Mouse (Mus musculus) limb, embryonic 11.5 days (tissue): ENCODE measurements at regions not wholly inside any gene's neighbourhood (a gene's known extent, or its start where the extent isn't known, plus 50 kb on each side); places are given as distances from the start of the nearest gene placed in this dataset.
A peak's percentile ranks its signal among the peaks of the same experiment; 100 is the strongest.

ENCODE experiments used
- ATAC-seq: fragments of 200-750 bp; cut with Nextera tagmentation; 2 replicates; pipeline ENCODE4 v1.8.0; 2017; ENCODE audit warnings: low read depth; ENCODE audit not compliant: insufficient number of reproducible peaks, low FRiP score, low TSS enrichment
- DNase-seq: peaks from one replicate; pipeline ENCODE4 v3.0.0-alpha.2; 2015; ENCODE audit warnings: low spot score
- H3K27ac ChIP-seq: fragments of 300-500 bp; sonication (generic); replicated peaks from 2 replicates; pipeline ENCODE4 v1.5.1; 2014; ENCODE audit warnings: low read depth, mild to moderate bottlenecking, low read length
- H3K27me3 ChIP-seq: fragments of 300-500 bp; sonication (generic); 2 replicates; pipeline ENCODE4 v1.6.1; 2014; ENCODE audit warnings: mild to moderate bottlenecking, low read length, mixed read lengths; ENCODE audit not compliant: control insufficient read depth, insufficient read depth
- H3K36me3 ChIP-seq: fragments of 300-500 bp; sonication (generic); 2 replicates; pipeline ENCODE4 v1.6.1; 2014; ENCODE audit warnings: mild to moderate bottlenecking, low read length, moderate library complexity, mixed read lengths; ENCODE audit not compliant: control insufficient read depth, insufficient read depth
- H3K4me1 ChIP-seq: fragments of 300-500 bp; sonication (generic); 2 replicates; pipeline ENCODE4 v1.6.1; 2014; ENCODE audit warnings: low read length, mixed read lengths; ENCODE audit not compliant: control insufficient read depth, insufficient read depth
- H3K4me2 ChIP-seq: fragments of 300-500 bp; sonication (generic); 2 replicates; pipeline ENCODE4 v1.6.1; 2014; ENCODE audit warnings: low read depth, mild to moderate bottlenecking, moderate library complexity; ENCODE audit not compliant: severe bottlenecking
- H3K4me3 ChIP-seq: fragments of 300-500 bp; sonication (generic); 2 replicates; pipeline ENCODE4 v1.5.1; 2014; ENCODE audit warnings: low read depth, low read length
- H3K9ac ChIP-seq: fragments of 300-500 bp; sonication (generic); 2 replicates; pipeline ENCODE4 v1.6.1; 2014; ENCODE audit warnings: mild to moderate bottlenecking, low read length
- H3K9me3 ChIP-seq: fragments of 300-500 bp; sonication (generic); 2 replicates; pipeline ENCODE4 v1.6.1; 2016; ENCODE audit warnings: low read length; ENCODE audit not compliant: control insufficient read depth
- WGBS: fragments of 180-500 bp; shearing (Covaris S2); extraction: QIAGEN DNeasy Blood & Tissue Kit; methylation state at CpG from one replicate; pipeline ENCODE4 v1.1.7; 2014; 5-methylcytosine and 5-hydroxymethylcytosine counted together

DNA sequence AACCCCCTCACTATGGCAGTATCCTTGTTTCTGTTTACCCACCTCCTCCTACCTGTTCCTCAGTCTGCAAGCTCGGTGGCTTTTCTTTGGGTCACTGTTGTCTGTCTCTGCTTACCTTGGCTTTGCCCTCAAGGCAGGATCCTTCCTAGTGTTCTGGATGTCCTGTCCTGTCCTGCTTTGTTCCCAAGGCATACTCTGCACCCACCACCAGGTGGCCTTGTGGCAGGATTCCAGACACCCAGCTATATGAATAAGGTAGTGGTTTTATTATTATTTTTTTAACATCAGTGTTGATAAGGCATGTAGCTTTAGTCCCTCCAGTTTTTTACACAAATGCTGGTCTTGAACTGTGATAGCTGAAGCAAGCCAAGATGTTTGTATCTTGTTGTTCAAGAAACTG, 478.7 kb downstream of the 1700129C05Rik start:
- no peak overlapping the region for H3K9ac ChIP-seq
- H3K27me3 ChIP-seq, result no peaks in the 10 kb centered on the region
- no peak overlapping the region for H3K4me2 ChIP-seq
- DNase-seq (no peak), ATAC-seq (no peak)
- no peak overlapping the region for H3K4me3 ChIP-seq
- no peaks in the 10 kb centered on the region for H3K9me3 ChIP-seq
- H3K36me3 ChIP-seq, result no peaks in the 10 kb centered on the region
- 9% methylated on average over 1 of the region's 1 CpGs for WGBS
- H3K27ac ChIP-seq, result no peak overlapping the region
- peaks cover 7% of the 10 kb centered on the region; the same call in 1 of the 2 replicates for H3K4me1 ChIP-seq

DNA sequence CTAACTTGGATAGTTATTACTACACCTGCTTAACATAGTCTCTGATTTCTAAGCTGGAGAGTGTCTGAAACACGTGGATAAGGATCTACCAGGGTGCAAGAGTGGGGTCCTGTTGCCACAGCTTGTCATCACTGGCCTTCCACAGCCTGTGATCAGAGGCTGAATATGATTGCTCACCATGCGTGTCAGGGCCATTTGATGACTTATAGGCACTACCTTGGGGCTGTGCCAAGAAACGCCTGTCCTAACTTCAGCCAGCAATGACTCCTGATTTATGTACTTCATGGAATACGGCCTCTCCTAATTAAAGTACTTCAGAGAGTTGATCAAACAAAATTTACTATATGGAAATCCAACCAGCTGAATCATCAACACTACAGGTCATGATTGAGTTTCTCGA, 480.1 kb downstream of the 1700129C05Rik start:
- Histone ChIP-seq H3K9ac (no peak overlapping the region), H3K36me3 (no peaks in the 10 kb centered on the region), H3K27me3 (no peaks in the 10 kb centered on the region), H3K4me3 (no peak overlapping the region), H3K27ac (no peak overlapping the region), H3K4me2 (no peak overlapping the region), H3K4me1 (peaks cover 7% of the 10 kb centered on the region; the same call in 1 of the 2 replicates), H3K9me3 (no peaks in the 10 kb centered on the region)
- 58% methylated on average over 5 of the region's 5 CpGs for WGBS
- DNase-seq (no peak), ATAC-seq (no peak)

DNA sequence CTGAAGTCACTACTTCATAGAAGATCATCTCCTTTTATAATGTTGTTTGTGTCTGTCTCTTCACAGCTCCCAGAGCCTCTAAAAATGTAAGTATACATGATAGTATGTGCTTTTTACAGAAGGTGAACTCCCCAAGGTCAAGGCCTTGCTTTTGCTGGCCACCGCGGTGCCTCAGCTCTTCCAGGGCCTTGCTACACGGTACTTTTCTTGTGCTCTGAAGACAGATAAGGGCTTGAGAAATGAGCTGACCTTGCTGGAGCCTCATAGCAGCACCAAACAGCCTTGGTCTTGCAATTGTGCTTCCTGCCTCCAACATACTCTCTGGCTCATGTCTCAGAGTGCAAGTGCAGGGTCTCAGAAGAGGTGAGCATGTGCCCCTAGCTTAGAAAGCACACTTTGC, 481.3 kb downstream of the 1700129C05Rik start:
- no peak overlapping the region for H3K4me3 ChIP-seq
- H3K27me3 ChIP-seq, result no peaks in the 10 kb centered on the region
- H3K36me3 ChIP-seq, result no peaks in the 10 kb centered on the region
- H3K4me1 ChIP-seq, result peaks cover 16% of the 10 kb centered on the region
- H3K4me2 ChIP-seq, result no peak overlapping the region
- ATAC-seq, result no peak
- no peak overlapping the region for H3K27ac ChIP-seq
- 78% methylated on average over 3 of the region's 3 CpGs for WGBS
- H3K9me3 ChIP-seq, result no peaks in the 10 kb centered on the region
- H3K9ac ChIP-seq, result no peak overlapping the region
- DNase-seq, result no peak

DNA sequence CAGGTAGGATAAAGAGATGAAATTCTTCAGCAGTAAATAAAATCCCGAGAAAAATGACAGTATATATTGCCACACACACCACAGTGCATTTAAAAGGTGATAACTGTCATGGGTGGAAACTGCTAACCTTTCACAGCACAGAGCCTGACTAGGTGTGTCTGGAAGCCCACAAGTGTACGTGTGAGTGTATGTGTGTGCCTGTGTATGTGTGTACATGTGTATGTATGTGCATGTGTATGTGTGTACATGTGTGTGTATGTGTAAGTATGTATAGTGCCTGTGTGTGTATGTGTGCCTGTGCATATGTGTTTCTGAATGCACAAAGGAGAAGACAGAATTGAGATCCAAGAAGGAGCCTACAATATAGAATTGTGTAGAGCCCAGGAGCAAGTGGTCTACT, 485.4 kb downstream of the 1700129C05Rik start:
- DNase-seq, result no peak
- Histone ChIP-seq H3K36me3 (no peaks in the 10 kb centered on the region), H3K4me1 (peaks cover 15% of the 10 kb centered on the region), H3K27ac (peak overlapping the region; percentile 78), H3K4me3 (no peak overlapping the region), H3K4me2 (no peak overlapping the region), H3K27me3 (no peaks in the 10 kb centered on the region), H3K9ac (no peak overlapping the region), H3K9me3 (no peaks in the 10 kb centered on the region)
- WGBS, result 43% methylated on average over 2 of the region's 2 CpGs
- no peak for ATAC-seq

DNA sequence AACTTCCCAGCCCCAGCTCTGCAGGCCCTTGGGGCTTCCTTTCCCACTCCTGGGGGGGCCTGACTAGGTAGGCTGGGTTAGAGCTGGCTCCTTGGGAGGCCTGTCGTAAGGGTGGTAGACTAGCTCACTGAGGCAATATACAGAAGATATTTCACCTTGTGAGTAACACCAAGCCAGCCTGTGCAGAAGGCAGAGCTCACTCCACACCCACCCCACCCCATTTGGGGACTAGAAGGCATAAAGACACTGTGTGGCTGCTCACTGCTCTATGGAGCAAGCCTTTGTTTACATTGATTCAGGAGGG, 485.8 kb downstream of the 1700129C05Rik start:
- DNase-seq (peak; percentile 55), ATAC-seq (peak; percentile 70; the same call in 1 of the 2 replicates)
- no peak overlapping the region for H3K4me2 ChIP-seq
- peak overlapping the region; percentile 78 for H3K27ac ChIP-seq
- H3K4me3 ChIP-seq, result no peak overlapping the region
- H3K4me1 ChIP-seq, result peaks cover 15% of the 10 kb centered on the region
- 0% methylated on average over 1 of the region's 1 CpGs for WGBS
- no peaks in the 10 kb centered on the region for H3K27me3 ChIP-seq
- H3K9me3 ChIP-seq, result no peaks in the 10 kb centered on the region
- H3K9ac ChIP-seq, result no peak overlapping the region
- no peaks in the 10 kb centered on the region for H3K36me3 ChIP-seq

DNA sequence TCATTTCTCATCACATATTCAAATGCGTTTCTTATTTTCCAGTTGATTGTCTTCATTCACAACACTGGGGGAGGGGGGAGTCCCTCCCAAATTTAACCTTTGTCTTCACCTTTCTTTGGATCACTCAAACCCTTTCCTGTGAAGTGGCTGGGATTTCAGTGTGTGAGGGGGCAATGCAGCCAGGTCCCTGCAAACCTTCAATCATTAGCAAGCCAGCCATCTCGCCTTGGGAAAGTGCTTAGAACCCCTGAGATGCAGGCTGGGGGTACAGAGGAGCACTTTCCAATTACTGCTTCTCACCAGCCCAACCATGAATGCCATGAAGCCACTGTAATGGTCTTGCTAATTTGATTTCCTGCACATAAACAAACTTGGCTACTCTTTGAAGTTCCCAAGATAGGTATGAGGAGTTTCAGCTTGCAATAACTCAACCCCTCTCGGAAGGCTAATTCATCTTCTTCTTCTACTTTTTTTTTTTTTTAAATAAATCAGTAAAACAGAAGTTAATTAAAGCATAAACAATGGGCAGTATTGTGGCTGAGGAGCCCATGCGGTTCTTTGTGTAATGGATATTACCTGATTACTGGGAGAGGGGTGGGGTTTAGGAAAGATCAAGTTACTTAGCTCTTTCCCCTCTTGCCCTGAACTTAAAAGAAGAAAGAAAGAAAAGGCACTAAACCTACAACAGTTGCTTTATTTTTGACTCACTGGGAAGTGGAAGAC, 486.3 kb downstream of the 1700129C05Rik start:
- peak; percentile 58 for DNase-seq
- 3% methylated on average over 4 of the region's 4 CpGs for WGBS
- Histone ChIP-seq H3K4me2 (no peak overlapping the region), H3K9me3 (no peaks in the 10 kb centered on the region), H3K27ac (peak overlapping the region; percentile 78), H3K9ac (no peak overlapping the region), H3K27me3 (no peaks in the 10 kb centered on the region), H3K4me3 (no peak overlapping the region), H3K4me1 (peaks cover 15% of the 10 kb centered on the region), H3K36me3 (no peaks in the 10 kb centered on the region)
- ATAC-seq, result peak; percentile 72; the same call in 1 of the 2 replicates

DNA sequence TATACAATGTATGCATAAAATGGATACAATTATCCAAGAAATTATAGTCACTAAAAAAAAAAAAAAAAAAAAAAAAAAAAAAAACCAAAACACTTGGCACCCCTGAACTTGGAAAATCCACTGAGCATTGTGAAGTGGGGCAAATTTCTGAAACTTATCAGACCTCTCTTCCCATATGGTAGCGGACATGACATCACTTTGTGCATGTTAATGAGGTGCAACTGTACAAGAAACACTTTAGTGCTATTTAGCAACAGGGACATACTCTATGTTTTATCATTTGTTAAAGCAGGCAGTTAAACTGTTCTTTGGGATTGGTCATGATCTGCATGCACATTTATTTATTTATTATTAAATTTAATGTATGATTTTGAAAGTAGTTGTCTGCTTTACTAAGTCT, 489.7 kb downstream of the 1700129C05Rik start:
- H3K9me3 ChIP-seq, result no peaks in the 10 kb centered on the region
- no peak overlapping the region for H3K9ac ChIP-seq
- ATAC-seq (no peak), DNase-seq (no peak)
- H3K27me3 ChIP-seq, result no peaks in the 10 kb centered on the region
- H3K4me3 ChIP-seq, result no peak overlapping the region
- WGBS, result 92% methylated on average over 1 of the region's 1 CpGs
- no peak overlapping the region for H3K4me2 ChIP-seq
- no peak overlapping the region for H3K27ac ChIP-seq
- H3K4me1 ChIP-seq, result peaks cover 15% of the 10 kb centered on the region
- no peaks in the 10 kb centered on the region for H3K36me3 ChIP-seq

DNA sequence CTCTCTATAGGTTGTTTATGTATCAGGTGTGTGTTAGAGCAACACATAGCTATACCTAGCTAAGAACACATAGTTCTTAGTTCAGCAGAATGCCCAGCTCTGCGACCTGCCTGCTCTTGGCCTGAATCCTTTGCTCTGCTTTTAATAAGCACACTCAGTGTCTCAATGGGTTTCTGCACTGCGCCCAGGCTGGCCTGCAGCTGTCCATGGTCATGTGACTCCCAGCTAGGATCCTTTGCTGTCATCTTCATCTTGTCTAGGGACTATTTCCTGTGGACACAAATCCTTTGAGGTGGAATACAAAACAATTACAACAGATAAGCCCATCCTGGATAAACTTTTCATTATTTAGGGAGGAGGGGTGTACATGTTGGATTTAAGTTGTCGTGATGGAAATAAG, 490.7 kb downstream of the 1700129C05Rik start:
- no peak overlapping the region for H3K27ac ChIP-seq
- WGBS, result 59% methylated on average over 3 of the region's 3 CpGs
- H3K9ac ChIP-seq, result no peak overlapping the region
- H3K4me2 ChIP-seq, result no peak overlapping the region
- H3K27me3 ChIP-seq, result no peaks in the 10 kb centered on the region
- H3K4me3 ChIP-seq, result no peak overlapping the region
- DNase-seq (no peak), ATAC-seq (no peak)
- H3K36me3 ChIP-seq, result no peaks in the 10 kb centered on the region
- no peaks in the 10 kb centered on the region for H3K9me3 ChIP-seq
- H3K4me1 ChIP-seq, result peaks cover 11% of the 10 kb centered on the region; the same call in 1 of the 2 replicates

DNA sequence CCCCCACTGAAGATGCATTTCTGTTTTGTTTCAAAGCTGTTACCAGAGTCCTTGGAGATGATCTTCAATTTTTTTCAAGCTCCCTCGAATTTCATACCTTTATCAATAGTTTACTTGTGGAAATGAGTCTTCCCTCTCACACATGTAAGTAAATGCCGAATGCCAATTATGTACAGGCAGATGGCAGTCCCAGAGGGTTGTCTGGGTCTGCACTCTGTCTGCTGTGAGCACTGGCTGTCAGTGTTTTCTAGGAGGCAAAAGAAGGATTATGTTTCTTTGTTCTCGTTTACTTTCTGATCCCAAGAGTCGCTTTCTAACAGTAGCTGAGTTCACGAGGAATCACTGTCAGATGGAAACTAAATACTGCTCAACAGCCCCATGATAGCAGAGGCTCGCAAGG, 491.5 kb downstream of the 1700129C05Rik start:
- Histone ChIP-seq H3K9me3 (no peaks in the 10 kb centered on the region), H3K4me2 (no peak overlapping the region), H3K9ac (no peak overlapping the region), H3K4me3 (no peak overlapping the region), H3K36me3 (no peaks in the 10 kb centered on the region), H3K27ac (no peak overlapping the region), H3K4me1 (peaks cover 4% of the 10 kb centered on the region; the same call in 1 of the 2 replicates), H3K27me3 (no peaks in the 10 kb centered on the region)
- WGBS, result 48% methylated on average over 6 of the region's 6 CpGs
- DNase-seq (no peak), ATAC-seq (no peak)
